Mouse (Mus musculus): ENCODE data around the gene Hscb.

- TF ChIP-seq EP300 (IDR thresholded peaks at IDR 0.05; ENCODE audit: insufficient read depth, low read depth, low read length): no peak
- TF ChIP-seq POLR2A (IDR thresholded peaks at IDR 0.05; ENCODE audit: insufficient read depth, low read depth, low read length): no peak
These were observed 35.4 kb downstream of the Hscb start for GRCm38 (mm10) chr5:110804012-110804743.

Measured in heart, adult 2 months (tissue).